Mouse (Mus musculus) common myeloid progenitor, adult 5-6 weeks (primary cell): ENCODE measurements around the gene Atcay. TPM values are rescaled to one million over a fixed set of nuclear protein-coding genes. Genes with fewer than 3 reads are reported as not detected.
A peak's percentile ranks its signal among the peaks of the same experiment; 100 is the strongest.
"Not testable (repeated sequence)": the region's sequence is repeated elsewhere in the genome, so short reads cannot be mapped to it uniquely, and the experiment has no call there.

Experiments used
- ATAC-seq: replicated peaks from 2 replicates; pipeline ENCODE4 v1.8.0; 2016; ENCODE audit warnings: low read depth, mild to moderate bottlenecking, moderate TSS enrichment, inconsistent platforms; ENCODE audit not compliant: poor library complexity, severe bottlenecking
- total RNA-seq: library from RNA; stranded (forward); fragments of 200-1000, 187-1606 nt; gene quantifications from 2 replicates; pipeline ENCODE4 v1.2.3, GENCODE M21; 2017

The Atcay gene
- total RNA-seq, 1 experiment from 2014 or later, result not detected

GRCm38 (mm10) chr10:81182336-81183333 is 48.0 kb downstream of the Atcay start, which contains the start of gene Dapk3:
Gene Dapk3 (plus strand): TSS chr10:81183005.
- ATAC-seq, result peak; percentile 89

GRCm38 (mm10) chr10:81181860-81182259 is 48.8 kb downstream of the Atcay start:
- ATAC-seq, result not testable (repeated sequence)

DNA sequence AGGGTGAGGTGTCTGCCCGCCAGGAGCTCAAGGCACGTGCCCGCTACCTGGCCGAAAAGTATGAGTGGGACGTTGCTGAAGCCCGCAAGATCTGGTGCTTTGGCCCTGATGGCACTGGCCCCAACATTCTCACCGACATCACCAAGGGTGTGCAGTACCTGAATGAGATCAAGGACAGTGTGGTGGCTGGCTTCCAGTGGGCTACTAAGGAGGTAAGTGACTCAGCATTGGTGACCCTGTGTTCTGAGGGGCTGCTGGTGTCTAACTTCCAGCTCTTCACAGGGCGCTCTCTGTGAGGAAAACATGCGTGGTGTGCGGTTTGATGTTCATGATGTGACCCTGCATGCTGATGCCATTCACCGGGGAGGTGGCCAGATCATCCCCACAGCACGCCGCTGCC is 49.7 kb downstream of the Atcay start:
- ATAC-seq, result no peak

DNA sequence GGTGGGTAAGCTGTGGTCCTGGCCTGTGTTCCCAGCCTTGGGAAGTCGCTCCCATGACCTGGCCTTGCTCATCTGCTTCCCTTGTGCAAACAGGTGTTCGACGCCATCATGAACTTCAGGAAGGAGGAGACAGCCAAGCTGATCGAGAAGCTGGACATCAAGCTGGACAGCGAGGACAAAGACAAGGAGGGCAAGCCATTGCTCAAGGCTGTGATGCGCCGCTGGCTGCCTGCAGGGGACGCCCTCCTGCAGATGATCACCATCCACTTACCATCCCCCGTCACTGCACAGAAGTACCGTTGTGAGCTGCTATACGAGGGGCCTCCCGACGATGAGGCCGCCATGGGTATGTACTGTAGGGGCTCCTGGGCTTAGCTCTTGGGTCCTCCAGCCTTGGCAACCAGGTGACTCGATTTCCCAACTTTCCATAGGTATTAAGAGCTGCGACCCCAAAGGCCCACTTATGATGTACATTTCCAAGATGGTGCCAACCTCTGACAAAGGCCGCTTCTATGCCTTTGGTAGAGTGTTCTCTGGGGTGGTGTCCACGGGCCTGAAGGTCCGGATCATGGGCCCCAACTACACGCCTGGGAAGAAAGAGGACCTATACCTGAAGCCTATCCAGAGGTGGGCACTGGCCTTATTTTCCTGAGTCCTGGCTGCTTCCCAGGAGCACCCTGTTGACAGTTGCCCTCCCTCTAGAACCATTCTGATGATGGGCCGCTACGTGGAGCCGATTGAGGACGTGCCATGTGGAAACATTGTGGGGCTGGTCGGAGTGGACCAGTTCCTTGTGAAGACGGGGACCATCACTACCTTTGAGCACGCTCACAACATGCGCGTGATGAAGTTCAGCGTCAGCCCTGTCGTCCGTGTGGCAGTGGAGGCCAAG is 50.9 kb downstream of the Atcay start:
- no peak for ATAC-seq

- no peak for ATAC-seq
Observed at GRCm38 (mm10) chr10:81178927-81179326, 51.7 kb downstream of the Atcay start.

- ATAC-seq, result no peak
Observed at GRCm38 (mm10) chr10:81177958-81178712, 52.5 kb downstream of the Atcay start.

GRCm38 (mm10) chr10:81177491-81177925 is 53.1 kb downstream of the Atcay start:
- no peak for ATAC-seq

- ATAC-seq, result peak; percentile 50
Observed at GRCm38 (mm10) chr10:81176466-81177271, 54.0 kb downstream of the Atcay start, which contains the start of gene Eef2. Gene Eef2 (plus strand): TSS chr10:81176631.

DNA sequence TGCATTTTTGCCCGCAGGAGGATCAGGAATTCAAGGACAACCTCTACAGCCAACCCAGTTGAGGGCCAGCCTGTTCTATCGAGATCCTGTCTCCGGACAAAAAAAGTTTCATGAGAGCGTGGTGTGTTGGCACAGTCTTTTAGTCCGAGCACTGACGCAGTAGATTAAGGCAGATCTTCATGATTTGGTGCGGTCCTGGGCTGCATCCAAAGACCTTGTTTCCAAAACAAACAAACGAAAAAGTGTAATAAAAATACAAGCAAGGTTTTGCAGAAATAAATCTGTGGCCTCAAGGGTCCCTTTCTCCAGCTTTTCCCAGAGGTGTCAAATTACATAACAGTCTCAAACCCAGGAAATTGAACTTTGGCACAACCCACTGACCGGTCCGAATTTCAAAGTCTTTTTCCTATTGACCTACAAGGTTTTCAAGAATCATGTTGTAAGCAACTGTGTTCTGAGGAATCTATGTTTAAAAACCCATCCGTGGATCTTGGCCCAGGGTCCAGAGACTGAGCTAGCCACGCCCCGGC is 54.6 kb downstream of the Atcay start:
- ATAC-seq, result no peak

- ATAC-seq, result not testable (repeated sequence)
Observed at GRCm38 (mm10) chr10:81175345-81175701, 55.3 kb downstream of the Atcay start.

GRCm38 (mm10) chr10:81174617-81175344 is 55.9 kb downstream of the Atcay start:
- ATAC-seq, result peak; percentile 59

DNA sequence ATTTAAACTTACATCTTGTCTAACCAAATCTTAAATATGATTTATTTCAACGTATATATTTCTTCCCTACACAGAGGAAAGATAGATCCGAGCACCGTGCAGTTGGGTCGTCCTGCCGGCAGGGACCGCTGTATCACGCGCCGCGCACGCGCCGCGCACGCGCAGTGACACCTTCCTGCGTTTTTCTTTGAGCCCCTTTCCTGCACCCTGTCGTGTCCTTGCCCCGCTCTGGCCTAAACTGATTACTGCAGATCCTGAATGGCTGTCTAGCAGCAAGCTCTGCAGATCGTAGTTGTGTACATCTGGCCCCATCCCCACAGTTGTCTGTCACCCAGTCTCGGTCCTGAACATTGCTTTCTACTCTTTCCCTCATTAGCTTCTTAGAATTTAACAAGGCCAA is 57.5 kb downstream of the Atcay start:
- ATAC-seq, result peak; percentile 45

- ATAC-seq, result peak; percentile 20; the same call in 1 of the 2 replicates
Observed at GRCm38 (mm10) chr10:81169411-81169900, 61.2 kb downstream of the Atcay start.

DNA sequence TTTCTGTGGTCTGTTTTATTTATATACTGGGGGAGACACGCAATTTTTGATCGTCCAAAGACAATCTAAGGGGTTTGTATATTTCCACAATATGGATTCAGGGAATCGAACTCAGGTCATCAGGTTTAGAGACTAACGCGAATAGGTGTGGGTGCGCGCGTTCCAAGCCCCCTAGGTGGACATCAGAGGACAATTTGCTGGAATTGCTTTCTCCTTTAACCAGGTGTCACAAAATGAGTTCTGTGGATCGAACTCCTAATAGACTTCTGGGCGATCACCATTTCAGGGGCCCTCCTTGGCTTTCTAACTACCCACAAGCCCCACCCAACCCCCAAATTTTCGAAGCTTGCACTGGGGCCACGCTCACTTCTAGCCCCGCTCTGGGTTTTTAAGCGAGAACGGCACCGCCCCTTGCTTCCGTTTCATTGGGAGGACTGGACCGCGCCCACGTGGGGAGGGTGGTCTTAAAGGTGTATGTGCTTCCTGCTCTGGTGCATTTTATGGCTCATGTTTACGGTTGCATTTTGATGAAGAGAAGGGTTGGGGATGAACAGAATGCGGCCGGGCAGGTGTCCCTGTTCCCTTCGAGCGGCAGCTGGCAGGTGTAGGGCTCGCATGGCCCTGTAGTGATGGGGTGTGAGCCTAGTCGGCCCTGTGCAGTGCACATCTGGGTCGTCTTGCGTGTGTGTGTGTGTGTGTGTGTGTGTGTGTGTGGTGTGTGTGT is 62.0 kb downstream of the Atcay start:
- ATAC-seq, result peak; percentile 55

DNA sequence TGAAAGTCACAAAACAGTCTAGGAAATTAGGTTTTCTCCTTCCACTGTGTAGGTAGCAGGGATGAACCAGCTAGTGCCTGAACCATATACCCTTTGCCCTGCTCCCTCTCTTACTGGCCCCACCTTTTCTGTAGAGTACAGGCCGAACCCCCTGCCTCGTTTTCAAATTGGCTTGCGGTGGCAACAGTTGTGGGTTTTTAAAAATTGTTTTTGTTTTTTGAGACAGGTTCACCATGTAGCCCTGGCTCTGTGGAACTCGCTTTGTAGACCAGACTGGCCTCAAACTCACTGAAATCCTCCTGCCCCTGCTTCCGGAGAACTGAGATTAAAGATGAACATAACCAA is 62.6 kb downstream of the Atcay start:
- peak; percentile 9; the same call in 1 of the 2 replicates for ATAC-seq

DNA sequence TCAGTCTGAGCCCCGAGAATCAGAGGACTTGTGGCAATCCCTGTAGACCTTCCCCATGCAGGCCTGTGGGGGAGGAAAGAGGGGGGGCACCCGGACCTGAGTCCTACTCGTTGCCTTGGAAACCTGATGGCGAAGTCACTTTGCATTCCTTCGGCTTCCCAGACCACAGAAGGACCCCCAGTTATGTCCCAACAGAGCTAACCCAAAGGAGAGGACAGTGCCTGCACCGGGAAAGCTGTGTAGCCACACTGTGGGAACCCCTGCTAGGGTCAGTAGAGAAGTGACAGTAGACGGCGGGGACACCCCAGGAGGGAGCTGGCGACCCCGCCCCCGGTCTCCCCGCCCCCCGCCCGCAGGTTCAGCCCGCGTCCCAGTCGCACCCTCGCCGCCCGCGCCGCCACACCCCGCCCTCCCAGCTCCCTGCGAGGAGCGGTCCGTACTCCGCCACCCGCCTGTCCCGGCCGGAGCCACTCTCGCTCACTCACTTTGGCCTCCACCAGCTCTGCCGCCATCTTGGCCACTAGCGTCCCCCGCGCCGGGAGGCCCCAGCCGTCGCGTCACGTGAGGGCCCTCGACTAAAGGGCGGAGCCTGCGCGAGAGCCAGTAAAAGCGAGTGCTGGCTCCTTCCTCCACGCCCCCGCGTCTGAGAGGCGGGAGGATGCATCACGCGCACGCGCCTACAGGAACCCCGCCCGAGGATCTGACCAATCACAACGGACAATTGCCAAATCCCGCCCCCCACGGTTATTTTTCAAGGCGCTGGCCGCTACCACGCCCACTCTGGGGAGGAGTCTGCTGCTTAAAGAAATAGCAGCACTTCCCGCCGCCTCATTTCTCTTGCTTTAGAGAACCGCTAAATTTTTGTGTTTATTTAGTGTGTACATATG is 63.2 kb downstream of the Atcay start, which contains the start of gene Pias4:
Pias4 (minus strand) TSS at position 724 of the 887 bp plus-strand sequence.
- ATAC-seq, result peak; percentile 85
